Mouse (Mus musculus): ENCODE results near the gene Alpk3.

GRCm38 (mm10) chr7:81132851-81133279 is 75.5 kb downstream of the Alpk3 start:
- TF ChIP-seq HCFC1 (IDR thresholded peaks at IDR 0.05; ENCODE audit: borderline replicate concordance, insufficient read depth, low read length) (no peak), CHD2 (IDR thresholded peaks at IDR 0.05; ENCODE audit: low read depth, low read length) (no peak), ZC3H11A (IDR thresholded peaks at IDR 0.05; ENCODE audit: borderline replicate concordance, low read depth, low read length) (no peak), MAFK (IDR thresholded peaks at IDR 0.05; ENCODE audit: insufficient read depth, low read depth, low read length) (no peak), ZNF384 (IDR thresholded peaks at IDR 0.05; ENCODE audit: low read depth, low read length) (no peak)

All from ES-E14 (cell line).